Mouse (Mus musculus): Measurements from ENCODE around the gene Dab2.

Dab2 gene

GRCm38 (mm10) chr15:6468845-6469244, 169.3 kb downstream of the Dab2 start:
- DNase-seq (ENCODE audit: low read depth, low spot score), result no peak

GRCm38 (mm10) chr15:6469384-6469783, 169.8 kb downstream of the Dab2 start:
- no peak for DNase-seq (ENCODE audit: low read depth, low spot score)

- DNase-seq (ENCODE audit: low read depth, low spot score), result no peak
Measured at GRCm38 (mm10) chr15:6483561-6483960, 184.0 kb downstream of the Dab2 start.

Measured in embryo, embryonic 11.5 days (tissue).